Mouse (Mus musculus): ENCODE results near the gene Lmnb2.

Lmnb2 gene

GRCm38 (mm10) chr10:80899591-80900317 lies 18.3 kb downstream of the Lmnb2 start:
- DNase-seq (ENCODE audit: low read depth, low spot score) = no peak

- no peak for DNase-seq (ENCODE audit: low read depth, low spot score)
Measured at GRCm38 (mm10) chr10:80899074-80899473, 19.0 kb downstream of the Lmnb2 start.

- no peak for DNase-seq (ENCODE audit: low read depth, low spot score)
Measured at GRCm38 (mm10) chr10:80897861-80898510, 20.1 kb downstream of the Lmnb2 start.

- no peak for DNase-seq (ENCODE audit: low read depth, low spot score)
Measured at GRCm38 (mm10) chr10:80896581-80897485, 21.2 kb downstream of the Lmnb2 start.

GRCm38 (mm10) chr10:80895697-80896096 lies 22.3 kb downstream of the Lmnb2 start:
- DNase-seq (ENCODE audit: low read depth, low spot score) = no peak

GRCm38 (mm10) chr10:80895100-80895499 lies 22.9 kb downstream of the Lmnb2 start:
- no peak for DNase-seq (ENCODE audit: low read depth, low spot score)

GRCm38 (mm10) chr10:80887181-80887580 lies 30.9 kb downstream of the Lmnb2 start:
- no peak for DNase-seq (ENCODE audit: low read depth, low spot score)

GRCm38 (mm10) chr10:80881301-80881700 lies 36.7 kb downstream of the Lmnb2 start:
- no peak for DNase-seq (ENCODE audit: low read depth, low spot score)

GRCm38 (mm10) chr10:80880901-80881300 lies 37.1 kb downstream of the Lmnb2 start:
- DNase-seq (ENCODE audit: low read depth, low spot score) = no peak

GRCm38 (mm10) chr10:80880131-80880641 lies 37.9 kb downstream of the Lmnb2 start:
- DNase-seq (ENCODE audit: low read depth, low spot score) = no peak

GRCm38 (mm10) chr10:80876594-80876993 lies 41.5 kb downstream of the Lmnb2 start:
- no peak for DNase-seq (ENCODE audit: low read depth, low spot score)

GRCm38 (mm10) chr10:80876028-80876427 lies 42.0 kb downstream of the Lmnb2 start:
- no peak for DNase-seq (ENCODE audit: low read depth, low spot score)

- DNase-seq (ENCODE audit: low read depth, low spot score) = no peak
Measured at GRCm38 (mm10) chr10:80874035-80874434, 44.0 kb downstream of the Lmnb2 start.

- DNase-seq (ENCODE audit: low read depth, low spot score) = no peak
Measured at GRCm38 (mm10) chr10:80871581-80871980, 46.5 kb downstream of the Lmnb2 start, which contains the start of gene Tmprss9. Gene Tmprss9 (plus strand): TSS chr10:80871848.

- DNase-seq (ENCODE audit: low read depth, low spot score) = no peak
Measured at GRCm38 (mm10) chr10:80870993-80871392, 47.1 kb downstream of the Lmnb2 start.

- no peak for DNase-seq (ENCODE audit: low read depth, low spot score)
Measured at GRCm38 (mm10) chr10:80864446-80864845, 53.6 kb downstream of the Lmnb2 start.

GRCm38 (mm10) chr10:80862305-80862704 lies 55.7 kb downstream of the Lmnb2 start:
- no peak for DNase-seq (ENCODE audit: low read depth, low spot score)

GRCm38 (mm10) chr10:80858350-80858935 lies 59.6 kb downstream of the Lmnb2 start:
- no peak for DNase-seq (ENCODE audit: low read depth, low spot score)

- no peak for DNase-seq (ENCODE audit: low read depth, low spot score)
Measured at GRCm38 (mm10) chr10:80857848-80858247, 60.2 kb downstream of the Lmnb2 start.

GRCm38 (mm10) chr10:80857386-80857785 lies 60.7 kb downstream of the Lmnb2 start:
- DNase-seq (ENCODE audit: low read depth, low spot score) = no peak

- no peak for DNase-seq (ENCODE audit: low read depth, low spot score)
Measured at GRCm38 (mm10) chr10:80856908-80857307, 61.1 kb downstream of the Lmnb2 start.

All from brain, embryonic 18.5 days (tissue).